Mouse (Mus musculus) heart, postnatal 0 days (tissue): ENCODE measurements at regions not wholly inside any gene's neighbourhood (a gene's known extent, or its start where the extent isn't known, plus 50 kb on each side); places are given as distances from the start of the nearest gene placed in this dataset.
"Not testable (repeated sequence)": the region's sequence is repeated elsewhere in the genome, so short reads cannot be mapped to it uniquely, and the experiment has no call there.

Experiments used
- CTCF ChIP-seq: IDR thresholded peaks from 2 replicates; pipeline ENCODE4 v1.5.1; 2016; ENCODE audit warnings: antibody characterized with exemption, control low read depth, low read depth
- EP300 ChIP-seq: IDR thresholded peaks from 2 replicates; pipeline ENCODE4 v1.6.1; 2016; ENCODE audit warnings: antibody characterized with exemption, low read depth

DNA sequence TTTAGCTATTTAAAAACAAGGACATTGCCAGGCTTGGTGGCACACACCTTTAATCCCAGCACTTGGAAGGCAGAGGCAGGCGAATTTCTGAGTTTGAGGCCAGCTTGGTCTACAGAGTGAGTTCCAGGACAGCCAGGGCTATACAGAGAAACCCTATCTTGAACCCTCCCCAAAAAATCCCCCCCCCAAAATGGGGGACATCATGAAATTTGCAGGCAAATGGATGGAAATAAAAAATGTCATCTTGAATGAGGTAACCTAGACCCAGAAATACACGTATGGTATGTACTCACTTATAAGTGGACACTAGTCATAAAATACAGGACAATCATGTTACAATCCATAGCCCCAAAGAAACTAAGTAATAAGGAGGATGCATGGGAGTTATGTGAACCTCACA lies 69.4 kb upstream of the Gm21119 start:
- not testable (repeated sequence) for TF ChIP-seq CTCF, EP300
